Mouse (Mus musculus) forebrain, embryonic 14.5 days (tissue): ENCODE data around the gene Mxi1. TPM values are rescaled to one million over a fixed set of nuclear protein-coding genes. Genes with fewer than 3 reads are reported as not detected.

Experiments used
- ATAC-seq: fragments of 200-750 bp; cut with Nextera tagmentation; 2 replicates; pipeline ENCODE4 v1.8.0; 2017; ENCODE audit warnings: mild to moderate bottlenecking, moderate library complexity
- DNase-seq: peaks from one replicate; pipeline ENCODE4 v3.0.0-alpha.2; 2015; ENCODE audit warnings: low spot score
- H3K27ac ChIP-seq: fragments of 300-500 bp; sonication (generic); 2 replicates; pipeline ENCODE4 v1.5.1; 2014; ENCODE audit warnings: low read depth, mild to moderate bottlenecking, control low read depth, low read length, moderate library complexity
- H3K27me3 ChIP-seq: fragments of 300-500 bp; sonication (generic); replicated peaks from 2 replicates; pipeline ENCODE4 v1.6.1; 2014; ENCODE audit warnings: low read length, control low read depth, mixed read lengths; ENCODE audit not compliant: control insufficient read depth, insufficient read depth
- H3K36me3 ChIP-seq: fragments of 300-500 bp; sonication (generic); 2 replicates; pipeline ENCODE4 v1.6.1; 2014; ENCODE audit warnings: low read length, control low read depth; ENCODE audit not compliant: control insufficient read depth, insufficient read depth
- H3K4me1 ChIP-seq: fragments of 300-500 bp; sonication (generic); 2 replicates; pipeline ENCODE4 v1.6.1; 2014; ENCODE audit warnings: antibody characterized with exemption, low read length, control low read depth; ENCODE audit not compliant: control insufficient read depth, insufficient read depth
- H3K4me2 ChIP-seq: fragments of 300-500 bp; sonication (generic); 2 replicates; pipeline ENCODE4 v1.6.1; 2014; ENCODE audit warnings: mild to moderate bottlenecking, control low read depth, low read length
- H3K4me3 ChIP-seq: fragments of 300-500 bp; sonication (generic); 2 replicates; pipeline ENCODE4 v1.5.1; 2014; ENCODE audit warnings: low read depth, low read length, control low read depth
- H3K9ac ChIP-seq: fragments of 300-500 bp; sonication (generic); 2 replicates; pipeline ENCODE4 v1.6.1; 2014; ENCODE audit warnings: mild to moderate bottlenecking, low read length, control low read depth, moderate library complexity
- H3K9me3 ChIP-seq: fragments of 300-500 bp; sonication (generic); replicated peaks from 2 replicates; pipeline ENCODE4 v1.6.1; 2016; ENCODE audit warnings: low read length, control low read depth, mixed read lengths; ENCODE audit not compliant: control insufficient read depth
- WGBS: fragments of 180-500 bp; shearing (Covaris S2); extraction: QIAGEN DNeasy Blood & Tissue Kit; methylation state at CpG from one replicate; pipeline ENCODE4 v1.1.7; 2014; 5-methylcytosine and 5-hydroxymethylcytosine counted together
- polyA plus RNA-seq: library from polyadenylated mRNA; unstranded; fragments of >200 nt; fragmentation: Nextera tagmentation; extraction: Ambion mirVana; gene quantifications from 2 replicates; pipeline ENCODE4 v1.2.1, GENCODE M21; 2014

The Mxi1 gene
- 27.6 and 41.0 TPM in 2 replicates for polyA plus RNA-seq

- Histone ChIP-seq H3K4me3 (peak within 1 kb of the TSS; percentile 99), H3K9ac (peak within 1 kb of the TSS; percentile 82), H3K27me3 (no peaks in the 10 kb centered on the region), H3K9me3 (no peaks in the 10 kb centered on the region), H3K27ac (peak within 1 kb of the TSS; percentile 99), H3K36me3 (no peaks in the 10 kb centered on the region), H3K4me2 (peak within 1 kb of the TSS; percentile 93), H3K4me1 (peaks cover 13% of the 10 kb centered on the region)
- under 1% methylated on average over 38 of the region's 38 CpGs for WGBS
- ATAC-seq (peak; percentile 60), DNase-seq (peak; percentile 90)
Observed at GRCm38 (mm10) chr19:53310348-53310747, at the start of gene Mxi1. Gene Mxi1 (plus strand): TSS chr19:53310518.

- Histone ChIP-seq H3K27me3 (no peaks in the 10 kb centered on the region), H3K4me2 (no peak overlapping the region), H3K36me3 (no peaks in the 10 kb centered on the region), H3K9me3 (no peaks in the 10 kb centered on the region), H3K4me1 (no peaks in the 10 kb centered on the region), H3K9ac (no peak overlapping the region), H3K4me3 (no peak overlapping the region), H3K27ac (no peak overlapping the region)
- ATAC-seq = no peak
- no peak for DNase-seq
- WGBS = 88% methylated on average over 4 of the region's 4 CpGs
Observed at GRCm38 (mm10) chr19:53260828-53261227, 49.5 kb upstream of the Mxi1 start.

- Histone ChIP-seq H3K4me3 (no peak overlapping the region), H3K9ac (no peak overlapping the region), H3K36me3 (no peaks in the 10 kb centered on the region), H3K4me1 (no peaks in the 10 kb centered on the region), H3K4me2 (no peak overlapping the region), H3K27me3 (no peaks in the 10 kb centered on the region), H3K9me3 (no peaks in the 10 kb centered on the region), H3K27ac (no peak overlapping the region)
- 87% methylated on average over 7 of the region's 7 CpGs for WGBS
- no peak for DNase-seq
- no peak for ATAC-seq
Observed at GRCm38 (mm10) chr19:53262061-53262460, 48.3 kb upstream of the Mxi1 start.

GRCm38 (mm10) chr19:53263859-53264733, 46.2 kb upstream of the Mxi1 start:
- ATAC-seq = no peak
- H3K4me2 ChIP-seq = no peak overlapping the region
- no peaks in the 10 kb centered on the region for H3K9me3 ChIP-seq
- H3K9ac ChIP-seq = no peak overlapping the region
- no peaks in the 10 kb centered on the region for H3K4me1 ChIP-seq
- no peak for DNase-seq
- WGBS = 35% methylated on average over 22 of the region's 23 CpGs
- H3K36me3 ChIP-seq = no peaks in the 10 kb centered on the region
- H3K27me3 ChIP-seq = no peaks in the 10 kb centered on the region
- no peak overlapping the region for H3K27ac ChIP-seq
- H3K4me3 ChIP-seq = no peak overlapping the region

GRCm38 (mm10) chr19:53264821-53265727, 45.2 kb upstream of the Mxi1 start:
- DNase-seq (peak; percentile 55), ATAC-seq (peak; percentile 60)
- Histone ChIP-seq H3K27me3 (no peaks in the 10 kb centered on the region), H3K4me3 (no peak overlapping the region), H3K9me3 (no peaks in the 10 kb centered on the region), H3K9ac (no peak overlapping the region), H3K4me1 (no peaks in the 10 kb centered on the region), H3K27ac (no peak overlapping the region), H3K36me3 (no peaks in the 10 kb centered on the region), H3K4me2 (no peak overlapping the region)
- WGBS = 43% methylated on average over 12 of the region's 12 CpGs

GRCm38 (mm10) chr19:53267305-53267704, 43.0 kb upstream of the Mxi1 start:
- no peak overlapping the region for H3K4me3 ChIP-seq
- no peak overlapping the region for H3K4me2 ChIP-seq
- H3K27ac ChIP-seq = no peak overlapping the region
- H3K9me3 ChIP-seq = no peaks in the 10 kb centered on the region
- no peak for ATAC-seq
- H3K36me3 ChIP-seq = no peaks in the 10 kb centered on the region
- H3K27me3 ChIP-seq = no peaks in the 10 kb centered on the region
- no peak overlapping the region for H3K9ac ChIP-seq
- no peak for DNase-seq
- H3K4me1 ChIP-seq = no peaks in the 10 kb centered on the region
- WGBS = 93% methylated on average over 9 of the region's 9 CpGs

GRCm38 (mm10) chr19:53273055-53273722, 37.1 kb upstream of the Mxi1 start:
- Histone ChIP-seq H3K9ac (no peak overlapping the region), H3K4me2 (no peak overlapping the region), H3K4me1 (no peaks in the 10 kb centered on the region), H3K36me3 (no peaks in the 10 kb centered on the region), H3K27me3 (no peaks in the 10 kb centered on the region), H3K27ac (no peak overlapping the region), H3K9me3 (no peaks in the 10 kb centered on the region), H3K4me3 (no peak overlapping the region)
- no peak for DNase-seq
- ATAC-seq = no peak
- WGBS = 93% methylated on average over 17 of the region's 17 CpGs

- no peak overlapping the region for H3K27ac ChIP-seq
- H3K4me3 ChIP-seq = no peak overlapping the region
- DNase-seq = no peak
- ATAC-seq = no peak
- H3K36me3 ChIP-seq = no peaks in the 10 kb centered on the region
- H3K9me3 ChIP-seq = no peaks in the 10 kb centered on the region
- no peaks in the 10 kb centered on the region for H3K4me1 ChIP-seq
- WGBS = 90% methylated on average over 23 of the region's 23 CpGs
- no peaks in the 10 kb centered on the region for H3K27me3 ChIP-seq
- no peak overlapping the region for H3K9ac ChIP-seq
- H3K4me2 ChIP-seq = no peak overlapping the region
Observed at GRCm38 (mm10) chr19:53273781-53274428, 36.4 kb upstream of the Mxi1 start.
